Mouse (Mus musculus) liver, postnatal 0 days (tissue): ENCODE data around the gene C1rl. TPM values are rescaled to one million over a fixed set of nuclear protein-coding genes. Genes with fewer than 3 reads are reported as not detected.
A peak's percentile ranks its signal among the peaks of the same experiment; 100 is the strongest.

Experiments
- ATAC-seq: fragments of 200-750 bp; cut with Nextera tagmentation; 2 replicates; pipeline ENCODE4 v1.8.0; 2017; ENCODE audit warnings: mild to moderate bottlenecking, moderate library complexity
- DNase-seq: peaks from one replicate; pipeline ENCODE4 v3.0.0-alpha.2; 2016
- H3K27ac ChIP-seq: fragments of 300-500 bp; sonication (generic); 2 replicates; pipeline ENCODE4 v1.5.1; 2014; ENCODE audit warnings: antibody characterized with exemption, moderate library complexity, mild to moderate bottlenecking, low read depth
- H3K27me3 ChIP-seq: fragments of 300-500 bp; sonication (generic); 2 replicates; pipeline ENCODE4 v1.6.1; 2014; ENCODE audit warnings: low read length, control low read depth, mixed read lengths; ENCODE audit not compliant: insufficient read depth
- H3K36me3 ChIP-seq: fragments of 300-500 bp; sonication (generic); replicated peaks from 2 replicates; pipeline ENCODE4 v1.6.1; 2014; ENCODE audit warnings: mild to moderate bottlenecking, control low read depth, low read length, moderate library complexity, mixed read lengths; ENCODE audit not compliant: insufficient read depth
- H3K4me1 ChIP-seq: fragments of 300-500 bp; sonication (generic); 2 replicates; pipeline ENCODE4 v1.6.1; 2014; ENCODE audit warnings: antibody characterized with exemption, mild to moderate bottlenecking, control low read depth; ENCODE audit not compliant: insufficient read depth
- H3K4me2 ChIP-seq: fragments of 300-500 bp; sonication (generic); 2 replicates; pipeline ENCODE4 v1.6.1; 2014; ENCODE audit warnings: low read depth, mild to moderate bottlenecking, low read length, moderate library complexity, mixed read lengths
- H3K4me3 ChIP-seq: fragments of 300-500 bp; sonication (generic); 2 replicates; pipeline ENCODE4 v1.5.1; 2014; ENCODE audit warnings: low read depth, low read length
- H3K9ac ChIP-seq: fragments of 300-500 bp; sonication (generic); replicated peaks from 2 replicates; pipeline ENCODE4 v1.6.1; 2014; ENCODE audit warnings: mild to moderate bottlenecking, moderate library complexity
- H3K9me3 ChIP-seq: fragments of 300-500 bp; sonication (generic); 2 replicates; pipeline ENCODE4 v1.6.1; 2016; ENCODE audit warnings: mild to moderate bottlenecking, control low read depth, low read length, mixed read lengths
- CTCF ChIP-seq: sonication (generic); IDR thresholded peaks from 2 replicates; pipeline ENCODE4 v1.5.1; 2016; ENCODE audit warnings: antibody characterized with exemption, low read depth
- EP300 ChIP-seq: IDR thresholded peaks from 2 replicates; pipeline ENCODE4 v1.6.1; 2016; ENCODE audit warnings: antibody characterized with exemption, low read depth, mild to moderate bottlenecking
- WGBS: fragments of 180-500 bp; shearing (Covaris S2); extraction: QIAGEN DNeasy Blood & Tissue Kit; methylation state at CpG from one replicate; pipeline ENCODE4 v1.1.7; 2014; ENCODE audit not compliant: insufficient replicate concordance; 5-methylcytosine and 5-hydroxymethylcytosine counted together
- polyA plus RNA-seq: library from polyadenylated mRNA; unstranded; fragments of >200 nt; fragmentation: Nextera tagmentation; extraction: Ambion mirVana; gene quantifications from 2 replicates; pipeline ENCODE4 v1.2.1, GENCODE M21; 2015

C1rl gene
- polyA plus RNA-seq, 1 experiment from 2014 or later = 36.2 TPM

GRCm38 (mm10) chr6:124448959-124449667 lies 43.8 kb upstream of the C1rl start:
- Histone ChIP-seq H3K27me3 (no peaks in the 10 kb centered on the region), H3K4me1 (peaks cover 5% of the 10 kb centered on the region), H3K9ac (no peak overlapping the region), H3K4me2 (no peak overlapping the region), H3K27ac (no peak overlapping the region), H3K9me3 (no peaks in the 10 kb centered on the region), H3K4me3 (no peak overlapping the region), H3K36me3 (no peaks in the 10 kb centered on the region)
- WGBS = 82% methylated on average over 16 of the region's 16 CpGs
- ATAC-seq (no peak), DNase-seq (no peak)
- TF ChIP-seq CTCF (no peak), EP300 (no peak)

- Histone ChIP-seq H3K36me3 (no peaks in the 10 kb centered on the region), H3K9ac (no peak overlapping the region), H3K27me3 (no peaks in the 10 kb centered on the region), H3K27ac (no peak overlapping the region), H3K9me3 (no peaks in the 10 kb centered on the region), H3K4me1 (peaks cover 7% of the 10 kb centered on the region), H3K4me3 (no peak overlapping the region), H3K4me2 (no peak overlapping the region)
- DNase-seq (no peak), ATAC-seq (no peak)
- TF ChIP-seq EP300 (no peak), CTCF (no peak)
- WGBS = 81% methylated on average over 18 of the region's 18 CpGs
Observed at GRCm38 (mm10) chr6:124449668-124450383, 43.1 kb upstream of the C1rl start.

GRCm38 (mm10) chr6:124451995-124452394 lies 40.9 kb upstream of the C1rl start:
- no peak for TF ChIP-seq CTCF
- no peak for TF ChIP-seq EP300
- no peaks in the 10 kb centered on the region for H3K27me3 ChIP-seq
- no peak overlapping the region for H3K9ac ChIP-seq
- H3K27ac ChIP-seq = no peak overlapping the region
- H3K4me1 ChIP-seq = peaks cover 14% of the 10 kb centered on the region
- no peaks in the 10 kb centered on the region for H3K36me3 ChIP-seq
- H3K9me3 ChIP-seq = no peaks in the 10 kb centered on the region
- no peak for DNase-seq
- WGBS = 63% methylated on average over 3 of the region's 3 CpGs
- H3K4me2 ChIP-seq = peak overlapping the region; percentile 30; the same call in 1 of the 2 replicates
- H3K4me3 ChIP-seq = no peak overlapping the region
- ATAC-seq = no peak

DNA sequence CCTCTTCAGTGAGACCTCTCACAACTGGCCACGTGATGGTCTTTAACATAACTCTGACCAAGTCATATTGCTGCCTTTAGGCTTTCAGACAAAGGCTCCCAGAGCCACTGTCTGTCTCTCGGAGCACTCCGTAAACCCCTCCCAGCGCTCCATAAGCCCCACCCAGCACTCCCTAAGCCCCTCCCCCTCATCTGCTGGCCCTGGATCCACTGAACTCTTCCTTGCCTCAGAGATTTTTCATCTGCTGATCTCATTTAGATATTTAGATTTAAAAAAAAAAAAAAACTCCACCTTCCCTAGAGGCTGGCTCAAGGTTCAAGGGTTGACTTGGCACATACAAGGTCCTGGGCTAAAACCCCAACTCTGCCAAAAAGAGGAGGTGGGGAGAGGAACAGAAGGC lies 39.2 kb upstream of the C1rl start:
- Histone ChIP-seq H3K36me3 (no peaks in the 10 kb centered on the region), H3K4me2 (no peak overlapping the region), H3K9ac (no peak overlapping the region), H3K27me3 (no peaks in the 10 kb centered on the region), H3K4me1 (peaks cover 14% of the 10 kb centered on the region), H3K4me3 (no peak overlapping the region), H3K27ac (no peak overlapping the region), H3K9me3 (no peaks in the 10 kb centered on the region)
- WGBS = 64% methylated on average over 4 of the region's 4 CpGs
- peak; percentile 55 for ATAC-seq
- no peak for TF ChIP-seq CTCF
- no peak for TF ChIP-seq EP300
- DNase-seq = peak; percentile 38

DNA sequence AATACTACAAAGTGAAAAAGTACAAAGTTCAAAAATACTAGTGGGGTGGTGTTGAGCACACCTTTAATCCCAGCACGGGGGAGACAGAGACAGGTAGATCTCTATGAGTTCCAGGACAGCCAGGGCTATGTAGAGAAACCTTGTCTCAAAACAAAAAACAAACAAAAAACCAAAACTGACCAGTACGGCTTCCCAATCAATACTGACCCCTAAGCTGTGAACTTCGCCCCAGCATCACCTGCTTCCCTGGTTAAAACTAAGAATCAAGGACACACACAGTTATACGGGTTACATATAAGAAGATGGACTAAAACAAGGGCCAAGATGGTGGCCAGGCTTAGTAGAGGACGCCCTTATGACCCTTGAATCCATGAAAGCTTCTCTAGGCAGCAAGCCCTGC lies 36.7 kb upstream of the C1rl start:
- DNase-seq = no peak

DNA sequence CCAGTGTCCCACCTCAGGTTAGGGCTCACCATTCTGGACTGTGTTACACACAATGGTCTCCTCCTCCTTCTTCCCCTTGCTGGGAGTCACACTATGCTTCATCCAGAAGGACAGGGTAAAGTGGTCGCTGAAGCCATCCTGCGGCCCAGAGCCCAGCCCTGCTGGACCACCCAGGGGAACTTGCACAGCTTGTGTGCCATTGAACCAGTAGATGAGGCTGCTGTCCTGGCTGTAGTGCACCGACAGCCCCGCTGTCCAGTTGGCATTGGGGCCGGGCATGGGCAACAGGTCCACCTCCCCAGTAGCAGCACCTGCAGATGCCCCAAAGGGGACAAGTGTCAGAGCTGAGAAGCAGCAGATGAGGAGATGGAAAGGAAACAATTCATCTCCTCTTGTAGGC lies 35.1 kb upstream of the C1rl start:
- peaks cover 8% of the 10 kb centered on the region for H3K4me1 ChIP-seq
- H3K4me2 ChIP-seq = no peak overlapping the region
- no peak overlapping the region for H3K4me3 ChIP-seq
- no peak overlapping the region for H3K27ac ChIP-seq
- H3K27me3 ChIP-seq = no peaks in the 10 kb centered on the region
- no peaks in the 10 kb centered on the region for H3K9me3 ChIP-seq
- H3K36me3 ChIP-seq = no peaks in the 10 kb centered on the region
- no peak overlapping the region for H3K9ac ChIP-seq
- DNase-seq (no peak), ATAC-seq (no peak)
- TF ChIP-seq CTCF = no peak
- TF ChIP-seq EP300 = no peak
- 79% methylated on average over 5 of the region's 5 CpGs for WGBS

More for the DNA sequence above, 36.7 kb upstream of the C1rl start:
- H3K4me1 ChIP-seq = peaks cover 14% of the 10 kb centered on the region
- no peak overlapping the region for H3K27ac ChIP-seq
- H3K9me3 ChIP-seq = no peaks in the 10 kb centered on the region
- peak; percentile 56 for ATAC-seq
- no peak overlapping the region for H3K4me3 ChIP-seq
- H3K36me3 ChIP-seq = no peaks in the 10 kb centered on the region
- H3K27me3 ChIP-seq = no peaks in the 10 kb centered on the region
- no peak overlapping the region for H3K4me2 ChIP-seq
- WGBS = 61% methylated on average over 5 of the region's 5 CpGs
- H3K9ac ChIP-seq = no peak overlapping the region
- TF ChIP-seq EP300 (no peak), CTCF (no peak)
